Mouse (Mus musculus) Patski (cell line): ENCODE results near the gene Itm2b. TPM values are rescaled to one million over a fixed set of nuclear protein-coding genes. Genes with fewer than 3 reads are reported as not detected.

Source experiments
- ATAC-seq: fragments of 100-300 bp; one replicate; pipeline ENCODE4 v1.8.0; 2021
- CTCF ChIA-PET: fragments of 350-600 bp; sonication (Branson Sonifier 250); formaldehyde crosslinking; loops from one replicate; lab custom pipeline; 2022; ENCODE audit warnings: inconsistent platforms; lab: Charles Lee
- POLR2A ChIA-PET: fragments of 350-600 bp; sonication (Branson Sonifier 250); formaldehyde crosslinking; loops from one replicate; lab custom pipeline; 2022; ENCODE audit warnings: antibody characterized with exemption, inconsistent platforms; lab: Charles Lee
- DNase-seq: peaks from one replicate; pipeline ENCODE4 v3.0.0-alpha.2; 2011; ENCODE audit warnings: low read depth, low spot score
- H3K27me3 ChIP-seq: fragments of 371-371 bp; one replicate; pipeline ENCODE4 v1.5.1; 2021
- CTCF ChIP-seq: fragments of 100-300 bp; IDR thresholded peaks from one replicate; pipeline ENCODE4 v1.5.1; 2021
- in situ Hi-C: fragments of 300-500 bp; cut with MboI; formaldehyde crosslinking; loops from 3 replicates; pipeline ENCODE4 v1.11.1; 2018; ENCODE audit warnings: low pct_unique_long_range_greater_than_20kb, mixed read lengths
- polyA plus RNA-seq: library from polyadenylated mRNA; unstranded; gene quantifications from one replicate; pipeline ENCODE4 v1.2.3, GENCODE M21; 2021

Gene Itm2b
- 1,100 TPM for polyA plus RNA-seq

- ATAC-seq (peak; percentile 61), DNase-seq (no peak)
- in situ Hi-C loops, result loop anchor here (5.0 kb wide), 2 partner anchors 57 to 87 kb away; no protein-coding TSS in a partner anchor
Measured at GRCm38 (mm10) chr14:73384913-73385719, at the start of gene Itm2b. Gene Itm2b (minus strand): TSS chr14:73385289.

GRCm38 (mm10) chr14:73433487-73433886, 48.4 kb upstream of the Itm2b start:
- TF ChIP-seq CTCF, result no peak
- ChIA-PET POLR2A (interaction anchor here (0.9 kb wide), 1 partner anchor 34 kb away, joined by 8 read pairs; no protein-coding TSS in a partner anchor), CTCF (interaction anchor here (0.6 to 1.3 kb wide), 2 partner anchors 10 to 12 kb away, joined by 3 read pairs; no protein-coding TSS in a partner anchor)
- DNase-seq (no peak), ATAC-seq (no peak)
- in situ Hi-C loops, result no loop called here
- no peaks in the 10 kb centered on the region for H3K27me3 ChIP-seq

More at GRCm38 (mm10) chr14:73384913-73385719, at the start of gene Itm2b:
- TF ChIP-seq CTCF, result no peak
- ChIA-PET POLR2A (interaction anchor here (0.6 to 1.1 kb wide), 3 partner anchors 66 to 89 kb away, joined by 3 to 5 read pairs (median 3); no protein-coding TSS in a partner anchor), CTCF (no interaction called here)
- H3K27me3 ChIP-seq, result no peaks in the 10 kb centered on the region

DNA sequence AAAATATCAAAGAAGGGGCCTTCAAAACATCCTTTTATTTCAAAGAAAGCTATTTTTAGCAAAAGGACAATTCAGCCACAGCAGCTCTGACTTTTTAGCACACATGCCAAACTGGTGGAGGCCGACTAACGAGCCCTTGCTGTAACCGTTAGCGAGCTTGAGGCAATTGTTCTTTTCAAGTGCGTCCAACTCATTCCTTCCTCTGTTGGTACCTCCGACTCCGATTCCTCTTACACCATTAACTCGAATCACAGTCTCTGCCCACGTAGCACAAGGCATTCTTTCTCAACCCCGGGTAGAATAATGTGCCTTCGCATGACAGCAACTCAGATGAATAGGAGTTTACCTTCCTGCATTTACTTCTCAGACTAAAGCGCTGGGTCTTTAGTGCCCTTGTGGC, 45.5 kb upstream of the Itm2b start:
- no peaks in the 10 kb centered on the region for H3K27me3 ChIP-seq
- POLR2A ChIA-PET, result interaction anchor here (0.8 kb wide), 1 partner anchor 267 kb away, joined by 4 read pairs; no protein-coding TSS in a partner anchor
- CTCF ChIA-PET, result no interaction called here
- DNase-seq (no peak), ATAC-seq (no peak)
- in situ Hi-C loops, result no loop called here
- TF ChIP-seq CTCF, result no peak

DNA sequence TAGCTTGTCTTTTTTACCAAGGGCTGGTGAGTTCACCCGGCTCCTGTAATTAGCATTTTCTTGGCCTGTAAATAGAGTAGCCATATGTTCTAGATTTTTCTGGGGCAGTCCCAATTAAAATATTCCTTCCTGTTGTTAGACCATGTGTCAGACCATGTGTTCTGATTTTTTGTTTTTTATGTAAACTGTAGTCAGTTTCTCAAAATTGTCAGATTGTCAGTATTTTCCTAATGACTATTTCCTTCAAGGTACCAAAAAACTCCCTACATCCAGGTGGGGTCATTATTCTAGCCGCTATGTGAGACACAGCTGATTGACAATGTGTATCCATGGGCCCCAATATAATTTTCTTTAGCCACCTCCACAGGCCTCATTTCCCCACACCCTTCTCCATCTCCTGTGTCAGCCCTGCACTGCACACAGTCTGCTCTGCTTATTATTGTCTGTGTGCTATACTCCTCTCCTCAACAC, 40.5 kb upstream of the Itm2b start:
- POLR2A ChIA-PET, result no interaction called here

DNA sequence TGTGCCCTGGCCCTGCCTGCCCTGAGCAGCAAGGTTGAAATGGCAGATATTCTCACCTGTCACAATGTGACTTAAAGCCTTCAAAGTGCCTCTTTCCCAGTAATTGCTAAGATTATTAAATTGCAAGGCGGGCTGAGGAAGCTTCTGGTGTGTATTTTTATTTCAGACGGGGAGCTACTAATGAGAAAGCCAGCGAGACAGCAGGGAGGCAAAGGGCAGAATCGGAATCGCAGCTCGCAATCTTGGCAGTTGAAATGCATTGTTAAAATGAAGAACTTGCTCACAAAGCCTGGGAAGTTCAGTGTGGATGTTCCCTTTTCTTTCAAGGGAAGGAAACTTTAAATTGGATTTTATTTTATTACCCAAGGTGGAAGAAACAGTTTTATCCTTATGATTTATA, 39.9 kb upstream of the Itm2b start:
- POLR2A ChIA-PET, result no interaction called here
- no peaks in the 10 kb centered on the region for H3K27me3 ChIP-seq
- no peak for DNase-seq
- no peak for ATAC-seq
- in situ Hi-C loops, result no loop called here
- no peak for TF ChIP-seq CTCF
- CTCF ChIA-PET, result interaction anchor here (0.8 to 2.0 kb wide), 2 partner anchors 16 to 59 kb away, joined by 3 to 8 read pairs; no protein-coding TSS in a partner anchor

More for the DNA sequence above, 40.5 kb upstream of the Itm2b start:
- ATAC-seq (no peak), DNase-seq (no peak)
- in situ Hi-C loops, result no loop called here
- no peaks in the 10 kb centered on the region for H3K27me3 ChIP-seq
- CTCF ChIA-PET, result interaction anchor here (0.8 to 2.0 kb wide), 3 partner anchors 10 to 58 kb away, joined by 3 to 8 read pairs (median 3); no protein-coding TSS in a partner anchor
- no peak for TF ChIP-seq CTCF

DNA sequence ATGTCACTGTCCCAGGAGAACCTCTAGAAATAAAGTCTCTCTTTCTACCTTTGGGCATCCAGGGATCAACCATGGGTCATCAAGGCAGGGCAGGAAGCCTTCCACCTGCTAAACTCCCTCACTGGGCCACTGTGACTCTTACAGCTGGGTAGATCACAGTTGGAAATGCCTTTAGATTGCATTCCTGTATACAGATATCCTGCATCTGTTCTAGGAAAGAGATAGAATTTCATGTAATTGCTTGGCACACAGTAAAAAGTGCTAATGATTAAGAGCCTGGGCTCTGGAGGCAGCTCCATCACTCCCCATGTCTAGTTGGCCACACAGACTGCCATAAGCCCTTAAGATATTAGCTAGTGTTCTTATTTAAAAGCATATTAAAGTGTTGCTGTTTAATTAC, 38.5 kb upstream of the Itm2b start:
- DNase-seq, result no peak
- ATAC-seq, result no peak
- CTCF ChIA-PET, result interaction anchor here (0.9 kb wide), 1 partner anchor 9 kb away, joined by 4 read pairs; no protein-coding TSS in a partner anchor

GRCm38 (mm10) chr14:73422621-73423020, 37.5 kb upstream of the Itm2b start:
- no peaks in the 10 kb centered on the region for H3K27me3 ChIP-seq
- ChIA-PET POLR2A (interaction anchor here (0.5 kb wide), 1 partner anchor 51 kb away, joined by 4 read pairs; no protein-coding TSS in a partner anchor), CTCF (interaction anchor here (1.0 kb wide), 1 partner anchor 31 kb away, joined by 3 read pairs; no protein-coding TSS in a partner anchor)
- TF ChIP-seq CTCF, result no peak
- ATAC-seq (no peak), DNase-seq (no peak)
- in situ Hi-C loops, result no loop called here

More for the DNA sequence above, 38.5 kb upstream of the Itm2b start:
- POLR2A ChIA-PET, result no interaction called here
- H3K27me3 ChIP-seq, result no peaks in the 10 kb centered on the region
- no peak for TF ChIP-seq CTCF
- in situ Hi-C loops, result no loop called here

DNA sequence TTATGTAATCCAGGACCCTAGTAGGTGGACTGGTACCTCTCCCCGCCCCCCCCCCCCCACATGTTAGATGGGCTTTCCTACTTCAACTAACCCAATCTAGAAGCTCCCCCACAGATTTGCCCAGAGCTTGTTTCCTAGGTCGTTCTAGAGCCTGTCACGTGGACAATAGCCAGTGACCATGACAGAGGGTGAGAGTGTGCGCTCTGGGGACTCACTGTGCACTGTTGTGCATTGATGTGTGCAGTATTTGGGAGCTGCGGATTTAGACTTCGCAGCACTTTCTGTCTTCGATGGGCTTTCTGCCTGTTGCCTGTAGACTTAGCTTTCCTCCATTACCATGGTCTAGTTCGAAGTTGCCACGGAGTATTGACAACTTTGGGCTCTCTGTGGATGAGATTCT, 36.5 kb upstream of the Itm2b start:
- DNase-seq, result no peak
- CTCF ChIA-PET, result interaction anchor here (0.7 to 1.0 kb wide), 2 partner anchors 12 to 30 kb away, joined by 3 read pairs; no protein-coding TSS in a partner anchor
- H3K27me3 ChIP-seq, result no peaks in the 10 kb centered on the region
- no peak for TF ChIP-seq CTCF
- POLR2A ChIA-PET, result interaction anchor here (0.7 kb wide), 1 partner anchor 62 kb away, joined by 4 read pairs; no protein-coding TSS in a partner anchor
- no peak for ATAC-seq
- in situ Hi-C loops, result no loop called here

GRCm38 (mm10) chr14:73420138-73420745, 35.2 kb upstream of the Itm2b start:
- in situ Hi-C loops, result no loop called here
- TF ChIP-seq CTCF, result no peak
- POLR2A ChIA-PET, result no interaction called here
- CTCF ChIA-PET, result no interaction called here
- no peaks in the 10 kb centered on the region for H3K27me3 ChIP-seq
- ATAC-seq (no peak), DNase-seq (no peak)

- CTCF ChIA-PET, result interaction anchor here (0.9 kb wide), 1 partner anchor 10 kb away, joined by 3 read pairs; no protein-coding TSS in a partner anchor
- no peak for TF ChIP-seq CTCF
- no peak for ATAC-seq
- no peaks in the 10 kb centered on the region for H3K27me3 ChIP-seq
- in situ Hi-C loops, result no loop called here
- POLR2A ChIA-PET, result no interaction called here
- DNase-seq, result no peak
Measured at GRCm38 (mm10) chr14:73416511-73416910, 31.4 kb upstream of the Itm2b start.
